Mouse (Mus musculus): Measurements from ENCODE around the gene Smyd3.
A peak's percentile ranks its signal among the peaks of the same experiment; 100 is the strongest.

Smyd3 gene

GRCm38 (mm10) chr1:179516941-179517712, 714 bp downstream of the Smyd3 start:
- DNase-seq (ENCODE audit: low read depth, low spot score), result peak; percentile 57

DNA sequence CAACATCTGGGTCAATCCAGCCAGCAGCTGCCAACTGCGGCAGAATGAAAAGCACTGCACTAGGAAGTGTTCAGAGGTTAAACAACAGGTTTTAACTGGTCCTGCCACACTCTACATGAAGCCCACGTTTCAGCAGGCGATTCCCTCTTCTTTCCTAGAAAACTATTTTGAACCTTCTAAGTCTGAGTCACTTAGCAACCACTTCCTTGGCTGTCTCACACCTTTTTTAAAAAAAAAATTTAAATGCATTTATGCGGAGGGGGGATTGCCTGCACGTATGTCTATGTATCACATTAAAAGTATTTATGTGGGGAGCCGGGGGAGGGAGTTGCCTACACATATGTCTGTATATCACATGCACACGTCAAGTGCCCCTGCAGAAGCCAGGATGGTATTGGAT, 5.9 kb downstream of the Smyd3 start:
- no peak for DNase-seq (ENCODE audit: low read depth, low spot score)

DNA sequence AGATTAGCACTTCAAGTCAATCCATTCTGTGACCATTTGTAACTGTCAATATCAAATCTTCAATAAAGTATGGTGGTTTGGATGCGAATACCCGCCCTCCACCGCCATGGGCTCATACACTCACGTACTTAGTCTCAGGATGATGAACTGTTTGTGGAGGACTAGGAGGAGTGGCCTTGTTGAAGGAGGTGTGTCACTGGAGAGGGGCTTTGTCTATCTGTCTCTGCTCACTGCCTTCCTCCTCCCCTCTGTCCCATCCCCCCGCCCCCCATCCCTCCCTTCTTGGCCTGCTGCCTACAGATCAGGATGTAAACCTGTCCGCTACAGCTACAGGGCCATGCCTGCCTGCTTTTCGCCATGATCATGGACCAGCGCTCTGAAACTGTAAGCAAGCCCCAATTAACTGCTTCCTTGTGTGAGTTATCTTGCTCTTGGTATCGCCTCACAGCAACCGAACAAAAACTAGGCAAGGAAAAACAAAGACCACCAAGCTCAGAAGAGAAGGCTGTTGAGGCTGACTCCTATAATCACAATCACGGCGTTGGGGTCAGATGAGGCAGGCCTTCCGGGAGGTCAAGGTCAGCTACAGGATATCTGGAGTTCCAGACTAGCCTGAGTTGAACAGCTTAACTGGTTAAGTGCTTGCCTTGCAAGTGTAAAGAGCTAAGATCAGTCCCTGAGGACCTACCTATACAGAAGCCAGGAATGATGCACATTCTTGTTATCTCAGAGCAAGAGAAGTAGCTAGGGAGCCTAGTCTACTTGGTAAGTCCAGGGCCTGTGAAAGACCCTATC, 7.1 kb downstream of the Smyd3 start:
- no peak for DNase-seq (ENCODE audit: low read depth, low spot score)

DNA sequence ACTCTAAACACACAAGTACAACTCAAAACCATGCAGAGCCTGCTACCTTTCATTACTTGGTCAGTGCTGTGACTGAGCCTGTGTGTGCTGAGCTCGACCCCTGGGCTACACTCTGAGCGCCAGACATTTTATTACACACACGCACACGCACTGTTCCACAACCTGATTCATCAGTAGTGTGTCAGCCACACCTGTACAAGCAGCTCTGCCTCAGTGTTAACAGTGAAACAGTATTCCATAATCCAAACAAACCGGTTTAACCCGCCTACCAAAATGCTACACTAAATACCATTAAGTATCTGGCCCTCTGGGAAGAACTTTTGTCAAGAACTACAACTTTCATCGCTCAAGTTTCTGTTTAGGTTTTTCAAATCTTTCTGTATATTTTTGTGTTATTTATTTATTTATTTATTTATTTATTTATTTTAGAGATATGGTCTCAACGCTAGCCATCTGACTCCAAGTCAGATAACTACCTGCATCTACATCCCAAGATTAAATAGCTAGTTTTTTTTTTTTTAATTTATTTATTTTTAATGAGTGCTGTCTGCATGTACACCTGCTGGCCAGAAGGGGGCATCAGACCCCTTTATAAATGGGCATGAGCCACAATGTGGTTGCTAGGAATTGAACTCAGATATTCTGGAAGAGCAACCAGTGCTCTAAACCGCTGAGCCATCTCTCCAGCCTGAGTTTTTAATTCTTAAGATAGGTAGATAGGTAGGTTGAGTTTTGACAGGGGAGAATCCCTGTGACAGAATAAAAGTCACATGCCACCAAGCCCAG, 11.1 kb downstream of the Smyd3 start:
- peak; percentile 71 for DNase-seq (ENCODE audit: low read depth, low spot score)

- peak; percentile 68 for DNase-seq (ENCODE audit: low read depth, low spot score)
Measured at GRCm38 (mm10) chr1:179502565-179502964, 15.3 kb downstream of the Smyd3 start.

GRCm38 (mm10) chr1:179499257-179499656, 18.6 kb downstream of the Smyd3 start:
- no peak for DNase-seq (ENCODE audit: low read depth, low spot score)

DNA sequence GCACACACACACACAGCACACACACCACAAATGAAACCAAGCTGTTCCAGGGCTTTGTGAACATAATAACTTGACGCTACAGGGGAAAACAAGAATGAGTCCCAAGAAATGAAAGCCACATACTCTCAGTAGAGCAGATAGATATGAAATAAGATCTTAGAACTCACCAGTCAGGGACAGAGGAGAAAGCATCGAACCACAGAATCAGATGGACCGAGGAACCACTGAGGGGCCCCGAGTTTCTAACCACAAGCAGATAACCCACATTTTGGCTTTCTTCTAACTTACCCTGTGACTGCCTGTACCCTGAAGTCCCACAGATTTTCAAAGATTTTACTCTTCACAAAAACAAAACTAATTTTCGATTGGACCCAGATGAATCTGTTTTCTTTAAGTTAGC, 24.9 kb downstream of the Smyd3 start:
- no peak for DNase-seq (ENCODE audit: low read depth, low spot score)

DNA sequence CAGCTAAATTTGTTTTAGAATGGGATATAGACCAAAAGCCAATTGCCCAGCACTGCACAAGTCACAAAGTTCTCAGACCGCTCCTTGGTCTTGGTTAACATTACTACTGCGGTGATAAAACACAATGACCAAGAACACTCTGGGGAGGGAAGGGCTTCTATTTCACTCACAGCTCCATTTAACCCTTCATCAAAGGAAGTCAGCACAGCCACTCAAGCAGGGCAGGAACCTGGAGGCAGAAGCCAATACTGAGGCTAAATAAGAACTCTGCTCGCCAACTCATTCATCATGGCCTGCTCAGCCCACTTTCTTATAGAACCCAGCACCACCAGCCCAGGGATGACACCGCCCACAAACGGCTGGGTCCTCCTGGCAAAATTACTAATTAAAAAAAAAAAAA, 29.3 kb downstream of the Smyd3 start:
- DNase-seq (ENCODE audit: low read depth, low spot score), result no peak

GRCm38 (mm10) chr1:179487990-179488389, 29.9 kb downstream of the Smyd3 start:
- no peak for DNase-seq (ENCODE audit: low read depth, low spot score)

- DNase-seq (ENCODE audit: low read depth, low spot score), result no peak
Measured at GRCm38 (mm10) chr1:179487238-179487637, 30.6 kb downstream of the Smyd3 start.

GRCm38 (mm10) chr1:179485784-179486540, 31.9 kb downstream of the Smyd3 start:
- DNase-seq (ENCODE audit: low read depth, low spot score), result no peak

DNA sequence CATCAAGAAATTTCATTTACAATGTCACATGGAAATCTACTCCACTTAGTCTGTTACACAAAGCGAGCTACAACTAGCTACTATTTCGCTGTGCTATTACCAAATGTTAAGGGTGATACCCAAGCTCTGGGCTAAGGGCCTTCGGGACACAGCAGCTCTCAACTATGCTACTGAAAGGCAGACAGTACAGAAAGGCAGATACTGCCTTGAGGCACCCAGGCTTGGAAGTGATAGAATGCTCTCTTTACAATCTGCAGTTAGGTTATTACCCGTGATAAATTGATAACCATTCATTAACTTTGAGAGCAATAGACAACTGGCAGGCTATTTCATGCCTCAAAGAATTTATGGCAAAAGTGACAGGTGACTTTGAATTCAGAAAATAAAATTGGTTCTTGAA, 37.0 kb downstream of the Smyd3 start:
- no peak for DNase-seq (ENCODE audit: low read depth, low spot score)

- DNase-seq (ENCODE audit: low read depth, low spot score), result peak; percentile 98
Measured at GRCm38 (mm10) chr1:179477157-179477902, 40.5 kb downstream of the Smyd3 start.

- DNase-seq (ENCODE audit: low read depth, low spot score), result peak; percentile 42
Measured at GRCm38 (mm10) chr1:179476461-179477156, 41.2 kb downstream of the Smyd3 start.

DNA sequence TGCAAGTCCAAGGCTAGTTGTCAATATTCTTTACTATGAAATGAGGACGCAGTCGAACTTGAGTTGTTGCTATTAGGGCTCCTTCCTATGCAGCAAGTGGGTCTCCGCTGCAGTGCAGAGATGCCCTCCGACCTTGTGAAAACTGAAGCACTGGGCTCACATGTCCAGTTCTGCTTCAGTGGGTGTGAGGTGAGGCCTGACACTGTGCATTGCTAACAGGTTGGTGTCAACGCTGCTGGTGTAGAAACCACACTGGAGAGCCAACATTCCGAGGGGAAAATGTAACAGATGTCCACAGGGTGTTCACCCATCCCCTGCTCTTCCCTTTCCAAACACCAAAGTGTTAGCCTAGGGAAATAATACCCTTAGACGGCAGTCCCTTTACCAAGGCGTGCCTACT, 43.1 kb downstream of the Smyd3 start:
- DNase-seq (ENCODE audit: low read depth, low spot score), result no peak

DNA sequence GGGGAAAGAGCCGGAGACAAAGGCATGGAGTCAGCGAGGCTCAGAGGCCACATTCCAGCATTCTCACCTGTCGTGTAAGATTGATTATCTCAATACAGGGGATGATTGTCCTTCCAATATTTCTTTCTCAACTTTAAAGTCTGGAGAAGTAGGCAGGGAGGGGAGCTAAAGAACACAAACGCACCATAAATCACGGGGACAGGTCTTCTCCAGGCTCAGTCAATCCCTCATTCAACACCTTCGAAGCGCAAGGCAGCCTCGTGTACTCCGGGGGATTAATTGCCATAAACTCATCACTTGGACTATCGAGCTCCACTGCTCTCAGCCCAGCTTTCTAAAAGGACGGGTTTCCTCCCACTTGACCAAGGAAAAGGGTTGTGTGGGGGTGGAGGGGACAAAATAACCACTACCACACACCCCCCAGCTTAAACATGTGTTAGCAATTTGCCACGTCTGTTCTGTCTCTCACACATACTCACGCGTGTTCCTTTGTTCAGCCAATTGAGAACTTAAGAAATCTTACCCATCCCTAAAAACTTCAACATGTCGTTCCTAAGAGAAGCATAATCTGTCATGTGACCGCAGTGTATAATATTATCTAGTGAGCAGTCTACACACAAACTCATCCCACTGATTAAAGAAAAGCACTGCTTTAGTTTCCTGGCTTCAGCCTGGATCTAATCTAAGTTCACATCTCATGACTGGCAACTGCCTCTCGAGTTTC, 43.8 kb downstream of the Smyd3 start:
- DNase-seq (ENCODE audit: low read depth, low spot score), result no peak

GRCm38 (mm10) chr1:179467970-179468369, 49.9 kb downstream of the Smyd3 start:
- peak; percentile 62 for DNase-seq (ENCODE audit: low read depth, low spot score)

- DNase-seq (ENCODE audit: low read depth, low spot score), result no peak
Measured at GRCm38 (mm10) chr1:179462376-179462775, 55.5 kb downstream of the Smyd3 start.

DNA sequence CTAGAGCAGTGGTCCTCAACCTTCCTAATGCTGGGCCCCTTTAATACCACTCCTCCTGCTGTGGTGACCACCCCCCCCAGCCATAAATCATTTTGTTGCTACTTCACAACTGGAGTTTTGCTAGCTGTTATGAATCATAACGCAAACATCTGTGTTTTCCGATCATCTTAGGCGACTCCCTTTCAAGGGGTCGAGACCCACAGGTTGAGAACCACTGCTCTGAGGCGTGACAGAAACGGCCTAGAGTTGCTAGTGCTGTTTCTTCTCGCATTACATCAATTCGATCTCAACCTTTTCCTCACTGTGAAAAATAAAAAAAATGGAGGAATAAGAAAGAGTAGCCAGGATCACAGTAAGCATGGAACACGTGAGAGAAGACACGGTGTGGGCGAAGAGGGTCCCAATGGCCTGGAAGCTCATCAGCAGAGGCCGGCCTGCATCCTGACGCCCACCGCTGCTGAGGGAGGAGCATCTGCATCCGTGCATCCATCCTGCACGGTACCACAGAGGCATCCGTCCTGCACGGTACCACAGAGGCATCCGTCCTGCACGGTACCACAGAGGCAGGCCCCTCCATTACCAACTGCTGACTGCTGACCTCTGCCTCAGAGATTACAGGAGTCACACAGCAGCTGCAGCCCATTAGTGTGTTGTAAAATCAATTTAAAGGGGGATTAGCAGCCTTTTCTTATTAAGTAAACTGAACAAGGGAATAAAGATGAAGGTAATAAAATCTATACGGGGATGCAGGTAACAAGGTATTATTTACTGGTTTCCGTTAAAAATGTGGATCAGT, 56.6 kb downstream of the Smyd3 start:
- DNase-seq (ENCODE audit: low read depth, low spot score), result peak; percentile 35

All from 3T3-L1 (cell line).